Mouse (Mus musculus) intestine, embryonic 16.5 days (tissue): ENCODE data around the gene Tmem222. TPM values are rescaled to one million over a fixed set of nuclear protein-coding genes. Genes with fewer than 3 reads are reported as not detected.

ENCODE experiments used
- ATAC-seq: fragments of 200-750 bp; cut with Nextera tagmentation; 2 replicates; pipeline ENCODE4 v1.8.0; 2017; ENCODE audit warnings: moderate TSS enrichment, moderate library complexity
- H3K27ac ChIP-seq: fragments of 300-500 bp; sonication (generic); 2 replicates; pipeline ENCODE4 v1.5.1; 2014; ENCODE audit warnings: mild to moderate bottlenecking, low read length
- H3K27me3 ChIP-seq: fragments of 300-500 bp; sonication (generic); replicated peaks from 2 replicates; pipeline ENCODE4 v1.6.1; 2014; ENCODE audit warnings: low read length, control low read depth, mixed read lengths; ENCODE audit not compliant: control insufficient read depth, insufficient read depth
- H3K36me3 ChIP-seq: fragments of 300-500 bp; sonication (generic); 2 replicates; pipeline ENCODE4 v1.6.1; 2014; ENCODE audit warnings: low read length, control low read depth; ENCODE audit not compliant: control insufficient read depth, insufficient read depth
- H3K4me1 ChIP-seq: fragments of 300-500 bp; sonication (generic); 2 replicates; pipeline ENCODE4 v1.6.1; 2014; ENCODE audit warnings: low read length, control low read depth, mixed read lengths; ENCODE audit not compliant: control insufficient read depth, insufficient read depth
- H3K4me2 ChIP-seq: fragments of 300-500 bp; sonication (generic); 2 replicates; pipeline ENCODE4 v1.6.1; 2014; ENCODE audit warnings: low read depth, low read length, control low read depth
- H3K4me3 ChIP-seq: fragments of 300-500 bp; sonication (generic); 2 replicates; pipeline ENCODE4 v1.5.1; 2014; ENCODE audit warnings: mild to moderate bottlenecking, low read length
- H3K9ac ChIP-seq: fragments of 300-500 bp; sonication (generic); 2 replicates; pipeline ENCODE4 v1.6.1; 2014; ENCODE audit warnings: low read depth, low read length
- H3K9me3 ChIP-seq: fragments of 300-500 bp; sonication (generic); 2 replicates; pipeline ENCODE4 v1.6.1; 2016; ENCODE audit warnings: low read length, control low read depth; ENCODE audit not compliant: control insufficient read depth
- WGBS: fragments of 180-500 bp; shearing (Covaris S2); extraction: QIAGEN DNeasy Blood & Tissue Kit; methylation state at CpG from one replicate; pipeline ENCODE4 v1.1.7; 2014; 5-methylcytosine and 5-hydroxymethylcytosine counted together
- polyA plus RNA-seq: library from polyadenylated mRNA; unstranded; fragments of >200 nt; fragmentation: Nextera tagmentation; extraction: Ambion mirVana; gene quantifications from 2 replicates; pipeline ENCODE4 v1.2.1, GENCODE M21; 2015

Gene Tmem222
- polyA plus RNA-seq, 1 experiment from 2014 or later = 75.7 TPM

- Histone ChIP-seq H3K4me3 (no peak overlapping the region), H3K27me3 (no peaks in the 10 kb centered on the region), H3K9ac (no peak overlapping the region), H3K9me3 (no peaks in the 10 kb centered on the region), H3K27ac (no peak overlapping the region), H3K36me3 (peaks cover 8% of the 10 kb centered on the region; the same call in 1 of the 2 replicates), H3K4me2 (no peak overlapping the region), H3K4me1 (peaks cover 8% of the 10 kb centered on the region)
- WGBS = 93% methylated on average over 1 of the region's 1 CpGs
- ATAC-seq = no peak
Measured at GRCm38 (mm10) chr4:133291255-133291654, 13.7 kb upstream of the Tmem222 start.

GRCm38 (mm10) chr4:133286476-133287077 is 9.0 kb upstream of the Tmem222 start:
- Histone ChIP-seq H3K27ac (no peak overlapping the region), H3K9ac (no peak overlapping the region), H3K9me3 (no peaks in the 10 kb centered on the region), H3K4me3 (no peak overlapping the region), H3K4me1 (peaks cover 8% of the 10 kb centered on the region), H3K36me3 (no peaks in the 10 kb centered on the region), H3K27me3 (no peaks in the 10 kb centered on the region), H3K4me2 (no peak overlapping the region)
- 80% methylated on average over 4 of the region's 4 CpGs for WGBS
- no peak for ATAC-seq

- H3K4me3 ChIP-seq = no peak overlapping the region
- H3K9me3 ChIP-seq = no peaks in the 10 kb centered on the region
- peak; percentile 69 for ATAC-seq
- no peak overlapping the region for H3K9ac ChIP-seq
- 71% methylated on average over 5 of the region's 5 CpGs for whole genome bisulfite sequencing
- no peak overlapping the region for H3K4me2 ChIP-seq
- peaks cover 8% of the 10 kb centered on the region for H3K4me1 ChIP-seq
- no peak overlapping the region for H3K27ac ChIP-seq
- H3K27me3 ChIP-seq = no peaks in the 10 kb centered on the region
- H3K36me3 ChIP-seq = no peaks in the 10 kb centered on the region
Measured at GRCm38 (mm10) chr4:133285950-133286349, 8.4 kb upstream of the Tmem222 start.

GRCm38 (mm10) chr4:133285299-133285698 is 7.7 kb upstream of the Tmem222 start:
- no peak for ATAC-seq
- H3K4me3 ChIP-seq = no peak overlapping the region
- H3K4me1 ChIP-seq = peaks cover 8% of the 10 kb centered on the region
- H3K27me3 ChIP-seq = no peaks in the 10 kb centered on the region
- no peaks in the 10 kb centered on the region for H3K36me3 ChIP-seq
- no peak overlapping the region for H3K27ac ChIP-seq
- no peaks in the 10 kb centered on the region for H3K9me3 ChIP-seq
- H3K9ac ChIP-seq = no peak overlapping the region
- no peak overlapping the region for H3K4me2 ChIP-seq
- 82% methylated on average over 3 of the region's 3 CpGs for WGBS

GRCm38 (mm10) chr4:133282656-133283055 is 5.1 kb upstream of the Tmem222 start:
- no peak overlapping the region for H3K4me3 ChIP-seq
- peaks cover 8% of the 10 kb centered on the region for H3K4me1 ChIP-seq
- H3K9me3 ChIP-seq = no peaks in the 10 kb centered on the region
- WGBS = 26% methylated on average over 4 of the region's 4 CpGs
- peak overlapping the region; percentile 47 for H3K27ac ChIP-seq
- ATAC-seq = no peak
- no peaks in the 10 kb centered on the region for H3K27me3 ChIP-seq
- peak overlapping the region; percentile 21; the same call in 1 of the 2 replicates for H3K9ac ChIP-seq
- no peaks in the 10 kb centered on the region for H3K36me3 ChIP-seq
- H3K4me2 ChIP-seq = no peak overlapping the region

- no peak overlapping the region for H3K4me2 ChIP-seq
- H3K9me3 ChIP-seq = no peaks in the 10 kb centered on the region
- no peaks in the 10 kb centered on the region for H3K27me3 ChIP-seq
- no peaks in the 10 kb centered on the region for H3K36me3 ChIP-seq
- H3K4me1 ChIP-seq = peaks cover 8% of the 10 kb centered on the region
- no peak for ATAC-seq
- peak overlapping the region; percentile 47 for H3K27ac ChIP-seq
- no peak overlapping the region for H3K4me3 ChIP-seq
- 29% methylated on average over 5 of the region's 5 CpGs for WGBS
- peak overlapping the region; percentile 21; the same call in 1 of the 2 replicates for H3K9ac ChIP-seq
Measured at GRCm38 (mm10) chr4:133281951-133282481, 4.4 kb upstream of the Tmem222 start.

GRCm38 (mm10) chr4:133281513-133281912 is 3.9 kb upstream of the Tmem222 start:
- H3K9ac ChIP-seq = no peak overlapping the region
- WGBS = 39% methylated on average over 7 of the region's 7 CpGs
- H3K27me3 ChIP-seq = no peaks in the 10 kb centered on the region
- ATAC-seq = no peak
- no peaks in the 10 kb centered on the region for H3K9me3 ChIP-seq
- H3K27ac ChIP-seq = peak overlapping the region; percentile 47
- H3K4me3 ChIP-seq = no peak overlapping the region
- H3K4me2 ChIP-seq = no peak overlapping the region
- peaks cover 11% of the 10 kb centered on the region for H3K4me1 ChIP-seq
- H3K36me3 ChIP-seq = no peaks in the 10 kb centered on the region

- no peak for ATAC-seq
- peak overlapping the region; percentile 92; the same call in 1 of the 2 replicates for H3K9ac ChIP-seq
- no peaks in the 10 kb centered on the region for H3K27me3 ChIP-seq
- no peaks in the 10 kb centered on the region for H3K9me3 ChIP-seq
- peak overlapping the region; percentile 76; the same call in 1 of the 2 replicates for H3K27ac ChIP-seq
- no peaks in the 10 kb centered on the region for H3K36me3 ChIP-seq
- H3K4me2 ChIP-seq = no peak overlapping the region
- WGBS = 90% methylated on average over 3 of the region's 3 CpGs
- peaks cover 22% of the 10 kb centered on the region for H3K4me1 ChIP-seq
- no peak overlapping the region for H3K4me3 ChIP-seq
Measured at GRCm38 (mm10) chr4:133278482-133278881, 890 bp upstream of the Tmem222 start.

GRCm38 (mm10) chr4:133278067-133278466 is 475 bp upstream of the Tmem222 start:
- Histone ChIP-seq H3K9me3 (no peaks in the 10 kb centered on the region), H3K4me2 (peak overlapping the region; percentile 72), H3K9ac (peak overlapping the region; percentile 92), H3K36me3 (no peaks in the 10 kb centered on the region), H3K27ac (peak overlapping the region; percentile 76), H3K27me3 (no peaks in the 10 kb centered on the region), H3K4me3 (peak overlapping the region; percentile 63), H3K4me1 (peaks cover 22% of the 10 kb centered on the region)
- ATAC-seq = peak; percentile 34; the same call in 1 of the 2 replicates
- WGBS = 22% methylated on average over 6 of the region's 6 CpGs
